Mouse (Mus musculus) right cerebral cortex, postnatal 36 days (tissue): ENCODE measurements around the gene Sgca.
A peak's percentile ranks its signal among the peaks of the same experiment; 100 is the strongest.

Source experiments
- DNase-seq, 2 experiments: peaks; one replicate each; pipeline ENCODE4 v3.0.0; 2022; ENCODE audit warnings: low spot score in 2 of 2, mixed read lengths in 1 of 2

Gene Sgca

DNA sequence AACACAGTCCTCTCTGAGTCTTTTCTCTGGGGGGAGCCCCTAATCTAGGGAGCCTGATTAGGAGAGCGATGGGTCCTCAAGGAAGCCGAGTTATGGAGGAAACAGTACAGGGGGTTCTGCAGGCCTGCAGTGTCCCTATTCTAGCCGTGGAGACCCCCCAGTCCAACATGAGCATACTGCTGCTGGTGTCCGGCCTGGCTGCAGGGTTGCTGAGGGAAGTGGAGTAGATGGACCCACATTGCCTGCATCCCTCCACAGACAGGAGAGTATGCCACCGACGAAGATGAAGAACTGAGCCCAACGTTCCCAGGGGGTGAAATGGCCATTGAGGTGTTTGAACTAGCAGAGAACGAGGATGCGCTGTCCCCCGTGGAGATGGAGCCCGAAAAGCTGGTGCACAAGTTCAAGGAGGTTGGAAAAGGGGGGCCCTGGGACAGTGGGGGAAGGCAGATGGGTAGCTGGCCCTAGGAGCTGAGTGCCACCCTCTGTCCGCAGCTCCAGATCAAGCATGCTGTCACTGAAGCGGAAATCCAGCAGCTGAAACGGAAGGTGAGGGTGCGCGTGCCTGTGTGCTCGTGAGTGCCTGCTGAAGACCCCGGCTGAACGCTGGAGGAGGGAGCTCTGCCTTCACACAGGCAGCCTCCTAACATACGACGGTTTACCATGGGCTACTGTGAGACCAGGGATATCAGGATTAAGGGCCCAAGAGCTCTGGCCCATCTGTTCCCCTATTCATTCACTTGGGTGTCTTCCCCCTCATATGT is 25.6 kb upstream of the Sgca start:
- DNase-seq, result no peak

DNA sequence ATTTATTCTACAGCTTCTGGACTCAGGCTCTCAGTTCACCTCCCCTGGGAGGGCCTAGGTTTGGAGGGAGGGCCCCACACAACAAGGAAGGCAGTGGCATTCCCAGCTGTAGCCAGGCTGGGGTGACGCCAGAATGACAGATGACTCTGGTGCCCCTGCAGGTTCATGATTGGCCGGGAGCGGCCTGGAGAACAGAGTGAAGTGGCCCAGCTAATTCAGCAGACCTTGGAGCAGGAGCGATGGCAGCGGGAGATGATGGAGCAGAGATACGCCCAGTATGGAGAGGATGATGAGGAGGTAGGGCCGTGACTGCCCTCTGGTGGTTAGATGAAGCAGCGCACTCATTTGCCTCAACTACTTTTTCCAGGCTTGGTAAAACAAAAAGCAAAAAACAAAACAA is 24.9 kb upstream of the Sgca start:
- DNase-seq, result no peak

DNA sequence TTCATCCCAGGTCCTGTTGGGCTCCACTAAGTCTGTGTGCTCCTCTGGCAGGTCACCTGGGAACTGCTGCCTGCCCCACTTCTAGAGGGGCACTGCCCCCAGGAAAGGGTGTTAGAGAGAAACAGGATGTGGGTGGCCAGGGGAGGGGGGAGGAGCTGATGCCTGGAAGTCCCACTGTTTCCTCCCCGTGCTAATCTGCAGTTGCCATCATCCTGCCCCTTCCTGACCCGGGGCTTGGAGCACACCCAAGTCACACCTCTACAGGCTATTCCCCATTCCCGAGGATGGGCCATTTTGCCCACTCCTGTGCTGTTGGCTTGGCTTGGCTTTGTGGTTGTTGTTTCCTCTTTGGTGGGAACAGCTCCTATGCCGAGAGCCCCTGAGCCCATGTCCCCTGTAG is 24.4 kb upstream of the Sgca start:
- no peak for DNase-seq

DNA sequence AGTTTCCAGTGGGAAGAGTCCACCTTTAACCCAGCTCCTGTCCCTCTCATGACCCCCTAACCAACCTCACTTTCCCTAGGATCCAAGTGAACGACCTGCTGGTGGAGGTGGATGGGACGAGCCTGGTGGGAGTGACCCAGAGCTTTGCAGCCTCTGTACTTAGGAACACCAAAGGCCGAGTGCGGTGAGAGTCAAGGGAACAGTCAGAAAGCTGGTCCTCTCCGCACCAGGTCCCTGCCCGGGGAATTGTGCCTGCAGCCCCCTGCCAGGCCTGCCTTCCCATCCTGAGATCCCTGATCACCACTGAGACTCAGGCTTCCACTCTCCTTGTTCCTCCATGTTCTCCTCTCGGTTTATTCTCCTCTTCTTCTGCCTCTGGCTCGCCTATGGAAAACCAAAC is 24.0 kb upstream of the Sgca start:
- DNase-seq, result no peak

DNA sequence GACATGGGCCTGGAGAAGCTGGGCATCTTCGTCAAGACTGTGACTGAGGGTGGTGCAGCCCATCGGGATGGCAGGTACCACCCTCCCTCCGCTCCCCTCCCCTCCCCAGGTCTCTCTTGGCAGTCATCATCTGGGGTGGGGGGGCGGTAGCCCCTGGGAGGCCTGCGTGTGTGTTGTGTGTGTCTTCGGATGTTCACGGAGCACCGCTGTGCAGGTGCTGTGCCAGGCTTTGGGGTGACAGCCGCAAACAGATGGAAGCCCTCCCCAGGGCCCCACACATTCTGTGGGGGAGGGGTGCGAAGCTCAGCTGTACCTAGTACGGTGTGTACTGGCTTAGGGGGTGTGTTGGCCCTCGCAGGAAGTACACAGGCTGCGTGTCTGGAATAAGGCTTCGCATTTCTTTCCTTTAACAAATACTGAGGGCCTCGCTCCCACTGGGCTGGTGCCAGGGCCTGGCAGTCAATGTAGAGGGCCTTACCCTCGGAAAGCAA is 22.0 kb upstream of the Sgca start:
- DNase-seq, result peak; percentile 70 to 71

DNA sequence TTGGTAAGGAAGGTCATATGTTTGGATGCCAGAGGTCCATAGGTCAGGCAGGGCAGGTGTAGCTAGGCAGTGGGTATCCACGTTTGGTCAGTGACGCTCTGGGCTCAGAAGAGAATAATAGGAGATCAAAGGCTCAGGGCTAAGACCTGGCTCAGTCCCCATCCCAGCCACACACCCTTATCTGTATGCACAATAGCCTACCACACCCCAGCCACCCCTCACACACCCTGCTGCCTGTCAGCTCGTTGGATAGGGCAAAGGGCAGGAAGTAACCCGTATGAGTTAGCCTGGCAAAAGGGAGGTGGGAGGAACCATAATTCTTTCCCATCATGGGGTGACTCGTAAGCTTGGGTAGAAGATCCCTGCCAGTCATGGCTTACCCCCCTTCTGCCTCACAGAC is 21.5 kb upstream of the Sgca start:
- DNase-seq, result no peak

DNA sequence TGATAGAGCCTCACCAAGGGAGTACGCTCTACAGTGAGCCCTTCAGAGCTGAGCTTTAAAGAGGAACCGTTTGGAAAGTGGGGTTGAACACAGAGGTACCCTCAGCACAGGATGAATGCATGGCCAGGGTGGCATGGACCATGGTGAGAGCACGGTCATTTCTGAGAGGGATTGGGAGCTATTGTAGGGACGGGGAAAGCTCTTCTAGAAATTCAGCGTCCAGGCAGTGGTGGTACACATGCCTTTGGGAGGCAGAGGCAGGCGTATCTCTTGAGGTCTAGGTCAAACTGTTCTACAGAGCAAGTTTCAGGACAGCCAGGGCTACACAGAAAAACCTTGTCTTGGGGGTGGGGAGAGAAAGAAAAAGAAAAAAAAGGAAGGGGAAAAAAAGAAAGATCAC is 20.9 kb upstream of the Sgca start:
- no peak for DNase-seq

DNA sequence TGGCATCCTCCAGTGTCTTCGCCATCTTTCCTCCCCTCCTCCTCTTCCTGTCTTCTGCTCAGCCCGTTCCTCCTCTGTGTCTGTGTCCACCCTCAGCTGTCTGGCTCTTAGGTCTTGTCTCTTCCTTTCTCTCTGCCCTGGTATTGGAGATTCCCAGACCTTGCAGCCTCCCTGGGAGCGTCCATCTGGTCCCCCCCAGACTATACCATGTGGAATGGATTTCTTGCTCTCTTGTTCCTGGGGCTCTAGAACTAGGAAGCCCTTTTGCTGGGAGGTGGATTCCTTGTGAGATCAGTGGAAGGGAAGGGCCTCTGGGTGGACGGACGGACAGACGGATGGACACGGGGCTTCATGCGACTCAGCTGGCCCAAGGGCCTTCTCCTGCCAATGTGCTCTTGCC is 20.0 kb upstream of the Sgca start:
- no peak for DNase-seq

DNA sequence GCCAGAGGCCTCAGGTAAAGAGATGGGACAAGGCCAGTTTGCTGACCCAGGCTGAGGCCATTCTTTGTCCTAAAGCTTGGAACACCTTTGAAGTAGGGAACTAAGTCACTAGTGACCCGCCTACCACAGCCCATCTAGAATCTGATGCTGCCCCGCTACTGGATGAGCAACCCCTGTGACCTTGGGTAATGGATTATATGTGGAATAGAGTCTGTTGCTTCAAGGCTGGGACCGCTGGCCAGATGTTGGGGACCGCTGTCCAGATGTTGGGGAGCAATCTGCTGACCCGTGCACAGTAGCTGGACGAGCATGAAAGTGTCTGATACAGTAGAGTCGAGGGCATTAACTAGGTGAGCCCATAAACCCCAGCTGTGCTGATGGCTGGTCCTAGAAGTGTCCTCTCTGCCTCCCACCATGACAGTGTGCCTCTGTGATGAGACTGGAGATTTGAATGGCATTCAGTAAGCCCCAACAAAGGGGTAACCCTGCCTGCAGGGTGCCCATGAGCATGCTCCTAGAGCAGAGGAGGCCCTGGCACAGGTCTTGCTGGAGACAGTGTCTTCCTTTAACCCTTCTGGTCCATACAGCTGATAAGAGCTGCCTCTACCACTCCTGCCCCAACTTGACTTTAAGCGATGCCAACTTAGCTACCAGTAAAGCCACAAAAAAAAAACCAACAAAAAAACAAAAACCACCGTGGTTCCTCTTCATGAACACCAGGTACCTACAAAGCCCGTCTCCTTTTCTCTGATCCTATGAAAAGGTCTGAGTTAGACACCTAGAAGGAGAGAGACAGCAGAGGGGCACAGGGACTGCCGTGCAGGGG is 19.0 kb upstream of the Sgca start:
- no peak for DNase-seq

DNA sequence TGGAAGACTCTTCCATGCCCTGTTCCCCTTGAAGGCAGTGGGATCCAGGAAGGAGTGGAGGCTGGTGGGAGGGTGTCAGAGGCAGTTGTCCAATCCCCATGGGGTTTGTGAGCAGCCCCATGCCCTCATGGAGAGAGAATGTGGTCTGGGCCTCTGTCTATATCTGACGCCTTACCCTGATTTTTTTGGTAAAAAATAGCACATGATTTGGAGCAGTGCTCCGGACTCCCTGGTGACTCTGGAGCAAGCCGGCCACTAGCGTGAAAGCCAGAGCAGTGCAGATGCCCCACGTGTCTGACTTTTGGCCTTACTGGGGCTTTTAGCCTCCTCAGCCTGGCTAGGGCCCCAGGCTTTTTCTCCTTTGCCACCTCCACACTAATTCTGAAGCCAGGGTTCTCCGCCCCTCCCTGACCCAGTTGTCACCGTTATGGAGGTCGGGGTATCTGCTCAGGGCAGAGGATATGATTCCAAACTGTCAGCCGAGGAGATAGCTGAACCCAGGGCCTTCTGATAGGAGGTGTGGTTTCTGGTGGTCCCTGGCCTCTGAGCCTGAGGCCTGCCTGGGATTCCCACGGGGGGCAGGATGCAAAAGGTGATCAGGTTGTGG is 18.2 kb upstream of the Sgca start:
- DNase-seq, result no peak

DNA sequence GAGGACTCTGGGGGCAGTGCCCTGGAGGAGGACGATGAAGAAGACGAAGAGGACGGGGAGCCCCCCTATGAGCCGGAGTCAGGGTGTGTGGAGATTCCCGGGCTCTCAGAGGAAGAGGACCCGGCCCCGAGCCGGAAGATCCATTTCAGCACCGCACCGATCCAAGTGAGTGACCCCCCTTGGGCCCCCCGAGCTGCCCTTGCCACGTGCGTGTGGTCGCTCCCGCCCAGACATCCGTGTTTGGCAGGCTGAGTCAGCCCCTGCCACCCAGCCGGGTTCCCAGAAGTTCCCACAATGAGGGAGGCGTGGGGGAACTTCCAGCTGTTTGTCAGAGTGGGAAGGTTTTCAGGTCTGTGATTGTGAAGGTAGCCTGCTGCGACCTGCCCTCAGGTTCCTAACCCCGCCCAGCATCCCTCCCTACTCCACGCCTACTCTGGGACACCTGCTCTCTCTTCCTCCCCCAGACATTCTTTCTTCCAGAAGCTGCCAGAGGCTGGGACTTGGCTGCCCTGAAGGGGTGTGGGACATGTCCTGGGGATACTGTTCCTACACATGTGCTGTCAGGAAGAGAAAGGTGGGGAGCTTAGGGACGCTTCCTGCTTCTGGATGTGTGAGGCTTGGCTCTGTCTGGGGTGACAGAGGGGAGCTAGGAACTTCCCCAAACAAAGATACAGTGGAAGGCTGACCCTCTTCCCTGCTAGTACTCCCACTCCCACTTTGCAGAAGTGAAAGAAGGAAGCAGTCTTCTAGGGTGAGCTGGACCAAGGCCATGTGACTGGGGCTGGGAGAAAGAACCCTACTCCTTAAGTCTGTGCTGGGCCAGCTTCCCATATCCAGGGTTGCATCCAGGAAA is 16.9 kb upstream of the Sgca start:
- DNase-seq, result no peak

DNA sequence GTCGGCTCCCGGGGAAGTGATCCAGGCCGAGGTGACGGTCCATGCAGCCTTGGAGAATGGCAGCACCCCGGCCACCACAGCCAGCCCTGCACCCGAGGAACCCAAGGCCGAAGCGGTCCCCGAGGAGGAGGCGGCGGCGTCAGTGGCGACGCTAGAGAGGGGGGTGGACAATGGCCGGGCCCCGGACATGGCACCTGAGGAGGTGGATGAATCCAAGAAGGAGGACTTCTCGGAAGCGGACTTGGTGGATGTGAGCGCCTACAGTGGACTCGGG is 16.3 kb upstream of the Sgca start:
- DNase-seq, result no peak

DNA sequence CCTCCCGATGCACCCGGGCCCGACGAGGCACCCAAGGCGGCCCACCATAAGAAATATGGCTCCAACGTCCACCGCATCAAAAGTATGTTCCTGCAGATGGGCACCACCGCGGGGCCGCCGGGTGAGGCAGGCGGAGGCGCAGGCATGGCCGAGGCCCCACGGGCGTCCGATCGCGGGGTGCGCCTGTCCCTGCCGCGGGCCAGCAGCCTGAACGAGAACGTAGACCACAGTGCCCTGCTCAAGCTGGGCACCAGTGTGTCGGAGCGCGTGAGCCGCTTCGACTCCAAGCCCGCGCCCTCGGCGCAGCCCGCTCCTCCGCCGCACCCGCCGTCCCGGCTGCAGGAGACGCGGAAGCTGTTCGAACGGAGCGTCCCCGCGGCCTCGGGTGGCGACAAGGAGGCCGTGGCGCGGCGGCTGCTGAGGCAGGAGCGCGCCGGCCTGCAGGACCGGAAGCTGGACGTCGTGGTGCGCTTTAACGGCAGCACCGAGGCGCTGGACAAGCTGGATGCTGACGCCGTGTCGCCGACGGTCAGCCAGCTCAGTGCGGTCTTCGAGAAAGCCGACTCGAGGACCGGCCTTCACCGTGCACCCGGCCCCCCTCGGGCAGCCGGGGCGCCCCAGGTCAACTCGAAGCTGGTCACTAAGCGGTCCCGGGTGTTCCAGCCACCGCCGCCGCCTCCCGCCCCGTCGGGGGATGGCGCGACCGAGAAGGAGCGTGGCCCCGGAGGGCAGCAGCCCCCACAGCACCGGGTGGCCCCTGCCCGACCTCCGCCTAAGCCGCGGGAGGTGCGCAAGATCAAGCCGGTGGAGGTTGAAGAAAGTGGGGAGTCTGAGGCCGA is 15.7 kb upstream of the Sgca start:
- DNase-seq, result no peak

DNA sequence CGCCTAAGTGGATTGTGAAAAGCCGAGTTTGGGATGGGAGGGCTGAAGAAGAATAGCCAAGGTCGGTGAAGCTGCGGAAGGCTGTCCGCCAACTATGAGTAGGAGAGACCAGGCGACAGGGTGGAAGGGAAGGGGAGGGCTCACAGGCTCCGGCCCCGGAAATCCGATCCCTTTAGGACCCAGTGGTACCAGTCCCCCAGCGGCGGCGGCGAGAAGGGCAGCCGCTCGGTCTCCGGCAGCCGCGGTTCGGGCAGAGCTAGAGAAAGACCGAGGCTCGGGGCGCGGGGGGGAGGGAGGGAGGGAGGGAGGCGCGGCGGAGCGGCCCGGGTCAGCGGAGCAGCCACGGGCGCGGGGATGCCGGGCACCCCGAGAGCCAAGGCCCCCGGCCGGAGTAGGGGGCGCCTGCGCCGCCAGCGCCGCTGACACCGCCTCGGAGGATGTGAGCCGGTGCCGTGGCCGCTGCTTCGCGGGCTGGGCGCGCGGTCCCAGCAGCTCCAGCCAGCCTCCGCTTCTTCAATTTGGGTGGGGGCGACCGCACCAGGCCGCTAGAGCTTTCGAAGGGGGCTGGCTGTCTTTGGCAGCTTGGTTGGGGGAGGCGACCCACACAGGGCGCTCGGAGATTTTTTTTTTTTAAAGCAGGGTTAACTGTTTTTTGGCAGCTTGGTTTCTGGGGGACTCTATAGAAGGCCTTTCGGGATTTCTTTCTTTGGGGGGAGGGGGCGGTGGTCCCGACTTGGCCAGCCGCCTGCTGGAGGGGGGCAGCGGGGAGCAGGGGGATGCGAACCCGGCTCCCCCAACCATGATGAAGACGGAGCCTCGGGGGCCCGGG is 14.8 kb upstream of the Sgca start, which contains the start of gene Ppp1r9b:
Gene Ppp1r9b, plus strand, starts transcription at position 287 of the 829 bp plus-strand sequence.
- DNase-seq, result peak; percentile 88

DNA sequence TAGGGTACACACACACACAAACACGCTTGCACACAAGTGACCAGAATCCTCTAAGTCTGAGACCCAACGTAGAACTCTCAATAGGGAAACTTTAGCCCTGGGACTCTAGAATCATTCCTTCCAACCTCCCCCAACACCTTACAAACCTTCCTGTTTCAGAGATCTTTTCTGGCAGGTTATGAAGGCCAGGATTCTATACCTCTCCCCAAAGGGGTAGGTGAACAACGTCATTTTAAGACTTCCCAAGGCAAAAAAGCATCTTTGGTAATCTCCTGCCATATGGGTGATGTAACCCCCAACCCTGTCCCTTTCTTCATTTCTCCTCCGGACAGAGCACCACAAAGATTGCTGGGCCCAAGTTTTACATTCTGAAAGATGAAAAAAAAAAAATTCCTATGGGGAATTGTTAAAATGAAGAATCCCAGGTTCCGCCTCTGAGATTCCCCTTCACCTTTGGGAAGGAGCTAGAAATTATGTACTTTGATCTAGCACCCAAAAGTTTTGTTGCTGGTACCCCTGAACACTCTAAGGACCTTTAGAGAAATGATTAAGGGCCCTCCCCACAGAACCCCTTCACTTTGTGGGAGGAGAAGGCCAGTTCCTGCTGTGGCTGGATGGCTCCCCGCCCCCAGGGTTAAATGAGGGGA is 14.1 kb upstream of the Sgca start:
- DNase-seq, result no peak

DNA sequence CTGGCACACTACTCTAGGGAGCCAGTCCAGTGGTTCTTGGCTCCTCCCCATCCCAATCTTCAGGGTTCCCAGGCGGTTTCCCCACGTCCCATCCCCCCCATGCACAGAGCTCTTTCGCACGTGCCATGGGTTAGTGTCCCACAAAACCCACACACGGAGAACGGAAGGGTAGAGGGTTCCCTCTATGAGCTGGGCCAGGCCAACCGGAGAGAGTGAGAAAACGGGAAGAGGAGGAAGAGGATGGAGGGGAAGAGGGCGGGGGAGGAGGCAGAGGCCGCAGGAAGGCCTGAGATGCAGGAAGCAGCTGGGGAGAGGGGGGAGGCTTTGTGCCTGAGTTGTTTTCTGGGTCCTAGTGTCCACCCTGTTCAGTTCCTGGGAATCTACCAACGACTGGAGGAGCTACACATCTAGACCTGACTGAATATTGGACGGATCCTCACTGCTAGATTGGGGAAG is 13.5 kb upstream of the Sgca start:
- DNase-seq, result peak; percentile 82 to 88

DNA sequence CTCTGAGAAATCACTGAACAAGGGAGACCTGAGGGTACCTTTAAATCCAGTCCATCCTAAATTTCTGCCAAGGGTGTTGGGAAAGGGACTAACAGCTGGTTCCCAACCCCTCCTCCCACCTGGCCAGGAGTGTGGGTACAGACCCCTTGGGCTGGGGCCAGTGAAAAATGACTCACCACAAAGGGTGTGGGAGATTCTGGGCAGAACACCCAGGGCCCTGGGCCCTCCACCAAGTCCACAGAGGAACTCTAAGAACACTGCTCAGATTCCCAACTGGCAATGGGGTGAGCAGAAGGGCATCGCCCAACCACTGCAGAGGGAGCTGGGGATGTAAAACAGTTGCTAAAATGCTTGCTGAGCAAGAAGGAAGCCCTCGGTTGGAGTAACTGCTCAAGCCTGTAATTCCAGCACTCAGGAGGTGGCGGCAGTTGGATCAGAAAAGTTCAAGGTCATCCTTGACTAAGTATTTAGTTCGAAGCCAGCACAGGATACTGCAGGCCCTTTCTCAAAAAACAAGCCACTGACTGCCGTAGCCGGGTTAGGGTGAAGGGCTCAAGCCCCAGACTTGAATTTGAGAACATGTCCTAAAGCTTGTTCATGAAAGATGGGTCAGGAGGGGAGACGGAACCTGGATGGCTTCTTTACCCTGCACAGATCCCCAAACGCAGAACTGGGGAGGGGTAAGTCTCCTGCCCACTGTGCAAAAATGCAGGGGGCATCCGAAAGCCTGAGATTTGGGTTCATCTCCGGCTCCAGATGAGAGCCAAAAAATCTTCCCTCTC is 12.8 kb upstream of the Sgca start:
- DNase-seq, result no peak

DNA sequence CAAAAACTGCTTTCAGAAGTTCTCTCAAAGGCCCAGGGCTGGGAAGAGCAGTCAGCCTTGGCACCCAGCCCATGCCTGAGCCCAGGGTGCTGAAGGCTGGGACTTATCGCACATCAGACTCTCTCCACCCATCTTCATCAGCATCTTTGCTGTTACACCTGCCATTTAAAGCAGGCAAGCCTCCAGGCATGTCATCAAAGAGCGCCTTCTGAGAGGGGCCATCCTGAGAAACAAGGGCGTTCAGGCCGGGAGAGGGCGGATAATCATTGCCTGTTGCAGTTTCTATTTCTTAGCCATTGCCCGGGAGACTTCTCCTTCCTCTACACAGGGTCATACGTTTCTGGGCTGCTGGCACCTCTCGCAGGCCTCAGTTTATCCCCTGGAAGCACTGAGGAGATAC is 11.7 kb upstream of the Sgca start:
- DNase-seq, result no peak

DNA sequence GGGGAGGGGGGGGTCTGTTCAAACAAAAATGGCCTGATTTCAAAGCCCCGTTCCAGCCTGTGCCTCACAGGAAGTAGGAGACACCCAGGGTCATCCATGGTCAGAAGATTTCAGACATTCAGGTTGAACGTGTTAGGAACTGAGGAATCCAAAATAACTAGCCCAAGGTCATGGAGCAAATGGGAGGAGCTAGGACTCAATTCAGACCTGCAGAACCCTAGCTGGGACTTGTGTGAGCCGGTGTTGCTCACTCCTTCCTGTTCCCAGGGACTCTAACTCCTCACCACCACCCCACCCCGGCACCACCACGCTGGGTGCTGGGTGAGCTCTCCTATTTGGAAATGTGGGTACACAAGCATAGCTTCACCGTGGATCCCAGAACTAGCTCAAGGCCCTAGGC is 11.2 kb upstream of the Sgca start:
- DNase-seq, result no peak
